ENCODE assay signal across 15 mouse cellular contexts in genomic region chr17:25950706-25951105, GRCm38 (mm10). TPM values are rescaled to one million over a fixed set of nuclear protein-coding genes. Genes with fewer than 3 reads are reported as not detected.
DNase-seq lines count a peak whose midpoint lies in the region; ATAC-seq and TF ChIP-seq lines count a peak whose summit lies in the region.
"Had no signal": no experiment of that assay in that cellular context is flagged by ENCODE, and none has a peak within 500 bp of the region (broad histone marks: within the 10 kb centered on the region; RNA-seq: fewer than 3 reads in every experiment).

No protein-coding gene starts in this region.

- H3K9ac ChIP-seq in kidney, embryonic 15.5 days = no peak overlapping the region
- H3K9ac ChIP-seq: midbrain, embryonic 12.5 days had no signal

- H3K9me3 ChIP-seq in heart, embryonic 10.5 days = no peaks in the 10 kb centered on the region
- no peaks in the 10 kb centered on the region for H3K9me3 ChIP-seq in kidney, embryonic 15.5 days (replicated peaks)
- H3K9me3 ChIP-seq in G1E (replicated peaks) = peaks cover 5% of the 10 kb centered on the region
- no peaks in the 10 kb centered on the region for H3K9me3 ChIP-seq in limb, embryonic 10.5 days (replicated peaks)
- H3K9me3 ChIP-seq: limb, embryonic 13.5 days; midbrain, embryonic 12.5 days had no signal

- no peak for DNase-seq in heart, embryonic 10.5 days (ENCODE audit: low spot score)
- DNase-seq in heart, postnatal 10 days = no peak
- no peak for DNase-seq in kidney, postnatal 14 days
- DNase-seq in G1E (ENCODE audit: low spot score) = no peak
- DNase-seq in limb, embryonic 10.5 days (ENCODE audit: low spot score) = no peak
- no peak for DNase-seq in urinary bladder, postnatal 25 days (ENCODE audit: low spot score)
- DNase-seq in gastrocnemius, adult 2 months = no peak
- DNase-seq: heart, adult 11 months; thymus, postnatal 14 days had no signal

- peak overlapping the region; percentile 67 for H3K4me3 ChIP-seq in heart, embryonic 10.5 days
- H3K4me3 ChIP-seq in kidney, embryonic 15.5 days (replicated peaks) = peak overlapping the region; percentile 52
- H3K4me3 ChIP-seq in G1E (ENCODE audit: low read depth, low read length) = peak overlapping the region; percentile 38; the same call in 1 of the 2 replicates
- peak overlapping the region; percentile 53 for H3K4me3 ChIP-seq in limb, embryonic 10.5 days
- H3K4me3 ChIP-seq in gastrocnemius, adult 2 months = no peak overlapping the region

- H3K27ac ChIP-seq in heart, embryonic 10.5 days = no peak overlapping the region
- peak overlapping the region; percentile 73 for H3K27ac ChIP-seq in kidney, embryonic 15.5 days
- no peak overlapping the region for H3K27ac ChIP-seq in limb, embryonic 10.5 days
- no peak overlapping the region for H3K27ac ChIP-seq in gastrocnemius, adult 2 months
- H3K27ac ChIP-seq: limb, embryonic 13.5 days; midbrain, embryonic 12.5 days had no signal

- peaks cover 72% of the 10 kb centered on the region for H3K27me3 ChIP-seq in heart, embryonic 10.5 days (ENCODE audit: insufficient read depth, poor library complexity, severe bottlenecking)
- peaks cover 47% of the 10 kb centered on the region for H3K27me3 ChIP-seq in kidney, embryonic 15.5 days
- peaks cover 38% of the 10 kb centered on the region for H3K27me3 ChIP-seq in G1E (ENCODE audit: insufficient read depth, low read length)
- H3K27me3 ChIP-seq in limb, embryonic 10.5 days (ENCODE audit: low read depth, poor library complexity, severe bottlenecking) = peaks cover 57% of the 10 kb centered on the region

- no peaks in the 10 kb centered on the region for H3K36me3 ChIP-seq in heart, embryonic 10.5 days
- no peaks in the 10 kb centered on the region for H3K36me3 ChIP-seq in kidney, embryonic 15.5 days
- peaks cover 3% of the 10 kb centered on the region for H3K36me3 ChIP-seq in G1E (replicated peaks)
- H3K36me3 ChIP-seq in limb, embryonic 10.5 days = no peaks in the 10 kb centered on the region
- H3K36me3 ChIP-seq: limb, embryonic 13.5 days; midbrain, embryonic 12.5 days had no signal

- peaks cover 33% of the 10 kb centered on the region for H3K4me1 ChIP-seq in heart, embryonic 10.5 days
- H3K4me1 ChIP-seq in kidney, embryonic 15.5 days = peaks cover 27% of the 10 kb centered on the region
- peaks cover 51% of the 10 kb centered on the region for H3K4me1 ChIP-seq in G1E (ENCODE audit: insufficient read depth, low read depth, low read length)
- peaks cover 24% of the 10 kb centered on the region for H3K4me1 ChIP-seq in limb, embryonic 10.5 days

- no peak for TF ChIP-seq CTCF in G1E (IDR thresholded peaks at IDR 0.05; ENCODE audit: low read depth, low read length)
- no peak for TF ChIP-seq CTCF in gastrocnemius, adult 2 months (IDR thresholded peaks at IDR 0.05)

- H3K4me2 ChIP-seq in kidney, embryonic 15.5 days = peak overlapping the region; percentile 90

- intact Hi-C loops in heart, postnatal 10 days (cut with DNase I) = no loop called here
- intact Hi-C loops in gastrocnemius, adult 2 months (cut with DNase I) = no loop called here

- ATAC-seq in kidney, embryonic 15.5 days (replicated peaks; ENCODE audit: low FRiP score) = no peak
- ATAC-seq in G1E (ENCODE audit: extremely low read depth, insufficient number of reproducible peaks, low FRiP score, poor library complexity, severe bottlenecking) = no peak

- WGBS in heart, embryonic 10.5 days = 0% methylated on average over 3 of the region's 3 CpGs
- WGBS in kidney, embryonic 15.5 days = 0% methylated on average over 2 of the region's 3 CpGs
- WGBS in limb, embryonic 10.5 days = 13% methylated on average over 3 of the region's 3 CpGs

RNA-seq across cellular contexts. Expression of gene A930017K11Rik, which starts 1.7 kb away (rescaled TPM):
- polyA plus RNA-seq in heart, embryonic 10.5 days (2016; fragmentation: Nextera tagmentation; extraction: Ambion mirVana) = 0.20 and 0.55 TPM in 2 replicates
- total RNA-seq in heart, postnatal 10 days (2021) = not detected
- 5.4 and 5.7 TPM in 2 replicates for polyA plus RNA-seq in kidney, embryonic 15.5 days (2015; fragmentation: Nextera tagmentation; extraction: Ambion mirVana)
- total RNA-seq in G1E (2014; fragmentation: Nextera tagmentation) (not detected in 2 replicates), G1E (2017) (0.06 TPM in 1 of 2 replicates, not detected in the other)
- 0.03 and 0.07 TPM in 2 replicates for polyA plus RNA-seq in G1E (2012)
- polyA plus RNA-seq in limb, embryonic 10.5 days (2016; fragmentation: Nextera tagmentation; extraction: Ambion mirVana) = 0.08 and 0.20 TPM in 2 replicates
- total RNA-seq in gastrocnemius, adult 2 months (2021) = not detected
- total RNA-seq: hematopoietic stem cell, adult 5-6 weeks had no signal
- polyA plus RNA-seq: forebrain, embryonic 11.5 days; large intestine, adult 2 months had no signal

RNA-seq across cellular contexts. Expression of gene Nhlrc4, which starts 5.9 kb away (rescaled TPM):
- 0.15 and 0.85 TPM in 2 replicates for polyA plus RNA-seq in heart, embryonic 10.5 days (2016; fragmentation: Nextera tagmentation; extraction: Ambion mirVana)
- not detected for total RNA-seq in heart, postnatal 10 days (2021)
- polyA plus RNA-seq in kidney, embryonic 15.5 days (2015; fragmentation: Nextera tagmentation; extraction: Ambion mirVana) = 1.5 TPM in 2 replicates
- total RNA-seq in G1E (2014; fragmentation: Nextera tagmentation) = 0.38 and 1.7 TPM in 2 replicates
- total RNA-seq in G1E (2017) = 0.33 TPM in 1 of 2 replicates, not detected in the other
- polyA plus RNA-seq in G1E (2012) = 1.1 and 2.7 TPM in 2 replicates
- 0.10 and 0.18 TPM in 2 replicates for polyA plus RNA-seq in limb, embryonic 10.5 days (2016; fragmentation: Nextera tagmentation; extraction: Ambion mirVana)
- not detected for total RNA-seq in gastrocnemius, adult 2 months (2021)
- total RNA-seq: hematopoietic stem cell, adult 5-6 weeks had no signal
- polyA plus RNA-seq: large intestine, adult 2 months; limb, embryonic 13.5 days had no signal

RNA-seq across cellular contexts. Expression of gene Pigq, which starts 6.0 kb away (rescaled TPM):
- polyA plus RNA-seq in heart, embryonic 10.5 days (2016; fragmentation: Nextera tagmentation; extraction: Ambion mirVana) = 71.8 and 90.0 TPM in 2 replicates
- total RNA-seq in heart, postnatal 10 days (2021) = 10 to 100 TPM; 76.6 to 78.5 TPM
- polyA plus RNA-seq in kidney, embryonic 15.5 days (2015; fragmentation: Nextera tagmentation; extraction: Ambion mirVana) = 72.2 and 76.4 TPM in 2 replicates
- total RNA-seq in G1E (2014; fragmentation: Nextera tagmentation) (116 and 431 TPM in 2 replicates), G1E (2017) (41.4 and 42.1 TPM in 2 replicates)
- polyA plus RNA-seq in G1E (2012) = 81.8 and 136 TPM in 2 replicates
- polyA plus RNA-seq in limb, embryonic 10.5 days (2016; fragmentation: Nextera tagmentation; extraction: Ambion mirVana) = 65.2 and 72.1 TPM in 2 replicates
- 10 to 100 TPM; 21.0 to 28.6 TPM for total RNA-seq in gastrocnemius, adult 2 months (2021)

RNA-seq across cellular contexts. Expression of gene Rab40c, which starts 31.2 kb away (rescaled TPM):
- 22.2 and 24.4 TPM in 2 replicates for polyA plus RNA-seq in heart, embryonic 10.5 days (2016; fragmentation: Nextera tagmentation; extraction: Ambion mirVana)
- total RNA-seq in heart, postnatal 10 days (2021) = 10 to 100 TPM; 13.4 to 18.8 TPM
- 27.8 and 30.9 TPM in 2 replicates for polyA plus RNA-seq in kidney, embryonic 15.5 days (2015; fragmentation: Nextera tagmentation; extraction: Ambion mirVana)
- total RNA-seq in G1E (2014; fragmentation: Nextera tagmentation) (9.1 and 10.8 TPM in 2 replicates), G1E (2017) (4.2 and 9.3 TPM in 2 replicates)
- polyA plus RNA-seq in G1E (2012) = 12.4 and 13.5 TPM in 2 replicates
- polyA plus RNA-seq in limb, embryonic 10.5 days (2016; fragmentation: Nextera tagmentation; extraction: Ambion mirVana) = 37.5 and 37.9 TPM in 2 replicates
- 1 to 10 TPM; 8.1 to 9.5 TPM for total RNA-seq in gastrocnemius, adult 2 months (2021)

RNA-seq across cellular contexts. Expression of gene Capn15, which starts 34.9 kb away (rescaled TPM):
- 20.1 and 21.4 TPM in 2 replicates for polyA plus RNA-seq in heart, embryonic 10.5 days (2016; fragmentation: Nextera tagmentation; extraction: Ambion mirVana)
- total RNA-seq in heart, postnatal 10 days (2021) = 10 to 100 TPM; 12.6 to 13.5 TPM
- 22.7 and 31.6 TPM in 2 replicates for polyA plus RNA-seq in kidney, embryonic 15.5 days (2015; fragmentation: Nextera tagmentation; extraction: Ambion mirVana)
- 14.6 and 17.3 TPM in 2 replicates for total RNA-seq in G1E (2014; fragmentation: Nextera tagmentation)
- total RNA-seq in G1E (2017) = 2.8 and 3.2 TPM in 2 replicates
- polyA plus RNA-seq in G1E (2012) = 41.6 and 47.8 TPM in 2 replicates
- polyA plus RNA-seq in limb, embryonic 10.5 days (2016; fragmentation: Nextera tagmentation; extraction: Ambion mirVana) = 38.7 and 38.9 TPM in 2 replicates
- total RNA-seq in gastrocnemius, adult 2 months (2021) = 1 to 10 TPM; 6.0 to 9.4 TPM
